Mouse (Mus musculus) thymus, adult 2 months (tissue): ENCODE results near the gene Hook2.

Source experiments
- CTCF ChIP-seq: fragments of 200-500 bp; IDR thresholded peaks from 2 replicates; pipeline ENCODE4 v1.5.1; 2012; ENCODE audit warnings: mild to moderate bottlenecking, control low read depth, low read length, moderate library complexity, borderline replicate concordance; ENCODE audit not compliant: control insufficient read depth, poor library complexity, insufficient read depth; ENCODE audit errors: extremely low read depth
- POLR2A ChIP-seq: fragments of 200-500 bp; IDR thresholded peaks from 2 replicates; pipeline ENCODE4 v1.6.1; 2012; ENCODE audit warnings: mild to moderate bottlenecking, low read length, control low read depth, moderate library complexity; ENCODE audit not compliant: control insufficient read depth, poor library complexity, insufficient read depth; ENCODE audit errors: extremely low read depth

GRCm38 (mm10) chr8:84977435-84978247 lies 12.8 kb upstream of the Hook2 start:
- TF ChIP-seq CTCF = no peak
- TF ChIP-seq POLR2A = peak; percentile 70
